Mouse (Mus musculus): ENCODE data around the gene Crybg1.

GRCm38 (mm10) chr10:43953942-43954341, 194.7 kb downstream of the Crybg1 start:
- TF ChIP-seq EP300 (IDR thresholded peaks at IDR 0.05) (no peak), CTCF (IDR thresholded peaks at IDR 0.05) (peak; percentile 94)

Data from lung, postnatal 0 days (tissue).